Mouse (Mus musculus) ovary, postnatal 10 days (tissue): ENCODE data around the gene Cpne9.

ENCODE experiments used
- DNase-seq: peaks from one replicate; pipeline ENCODE4 v3.0.0; 2022; ENCODE audit warnings: low spot score

Gene Cpne9

DNA sequence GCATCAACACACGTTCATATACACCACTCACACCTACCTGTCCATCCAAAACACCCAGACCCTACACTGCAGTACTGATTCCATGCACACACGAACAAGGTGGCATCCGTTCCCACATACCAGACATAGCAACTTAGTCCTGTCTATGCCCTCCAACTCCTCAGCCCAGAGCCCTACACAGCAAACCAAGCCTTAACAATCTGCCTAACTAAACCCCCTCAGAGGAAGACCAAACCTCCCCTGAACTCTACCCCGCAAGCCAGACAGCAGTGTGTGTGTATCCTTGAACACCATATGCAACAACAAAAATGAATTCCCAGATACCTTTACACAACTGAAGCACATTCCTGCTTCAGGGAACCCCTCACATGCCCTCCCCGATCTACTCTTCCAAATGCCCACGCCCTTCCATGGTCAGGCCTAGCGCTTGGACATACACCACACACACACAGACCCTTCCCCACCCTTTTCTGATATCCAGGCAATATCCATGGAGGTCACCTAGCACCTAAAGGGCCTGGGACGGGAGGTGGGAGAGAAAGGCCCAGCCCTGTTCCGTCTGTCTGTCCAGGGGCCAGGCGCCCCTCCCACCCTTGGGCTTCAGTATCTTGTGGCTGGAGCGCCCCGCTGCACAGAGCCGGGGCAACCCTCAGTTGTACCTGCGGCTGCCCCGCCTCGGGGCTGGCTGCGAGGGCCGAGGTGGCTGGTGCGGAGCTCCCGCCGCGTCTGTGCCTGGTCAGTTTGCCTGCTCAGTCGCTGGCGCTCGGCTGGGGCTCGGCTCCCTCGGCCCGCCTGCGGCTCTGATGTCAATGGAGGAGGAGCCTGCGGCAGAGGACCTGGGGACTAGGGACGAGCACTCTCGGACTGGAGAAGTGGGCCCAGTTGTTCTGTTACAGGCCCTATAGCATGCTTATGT is 61.3 kb downstream of the Cpne9 start, which contains the start of gene Camk1:
Camk1 (minus strand) TSS at position 808 of the 916 bp plus-strand sequence.
- peak; percentile 63 for DNase-seq

DNA sequence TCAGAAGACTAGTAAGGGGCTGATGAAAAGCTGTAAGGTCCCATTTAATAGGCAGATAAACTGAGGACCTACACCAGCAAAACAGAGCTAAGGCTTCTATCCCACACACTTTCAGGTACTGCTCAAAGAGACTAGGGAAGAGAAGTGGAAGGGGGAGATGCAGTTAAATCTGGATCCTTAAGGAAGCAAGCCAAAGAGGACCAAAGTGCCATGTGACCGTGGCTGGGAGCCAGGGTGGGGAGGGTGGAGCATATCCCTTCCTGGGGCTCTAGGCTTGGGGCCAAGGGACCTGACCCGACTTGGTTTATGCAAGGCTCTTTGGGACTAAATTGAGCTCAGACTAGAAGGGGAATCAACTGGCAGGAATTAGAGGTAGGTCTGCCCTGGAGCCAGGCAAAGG is 62.2 kb downstream of the Cpne9 start:
- peak; percentile 21 for DNase-seq

DNA sequence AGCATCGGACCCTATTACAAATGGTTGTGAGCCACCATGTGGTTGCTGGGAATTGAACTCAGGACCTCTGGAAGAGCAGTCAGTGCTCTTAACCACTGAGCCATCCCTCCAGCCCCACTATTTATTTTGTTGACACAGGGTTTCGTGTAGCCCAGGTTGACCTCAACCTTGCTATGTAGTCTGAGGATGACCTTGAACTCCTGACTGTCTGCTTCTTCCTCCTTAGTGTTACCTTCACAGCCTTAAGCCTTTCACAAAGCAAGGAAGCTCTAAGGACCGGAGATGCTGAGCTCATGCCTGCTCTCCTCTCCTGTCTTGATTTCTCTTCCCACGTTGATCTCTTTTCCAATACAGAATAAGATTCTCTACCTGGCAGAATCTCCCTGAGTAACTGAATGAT is 64.8 kb downstream of the Cpne9 start:
- DNase-seq, result no peak

DNA sequence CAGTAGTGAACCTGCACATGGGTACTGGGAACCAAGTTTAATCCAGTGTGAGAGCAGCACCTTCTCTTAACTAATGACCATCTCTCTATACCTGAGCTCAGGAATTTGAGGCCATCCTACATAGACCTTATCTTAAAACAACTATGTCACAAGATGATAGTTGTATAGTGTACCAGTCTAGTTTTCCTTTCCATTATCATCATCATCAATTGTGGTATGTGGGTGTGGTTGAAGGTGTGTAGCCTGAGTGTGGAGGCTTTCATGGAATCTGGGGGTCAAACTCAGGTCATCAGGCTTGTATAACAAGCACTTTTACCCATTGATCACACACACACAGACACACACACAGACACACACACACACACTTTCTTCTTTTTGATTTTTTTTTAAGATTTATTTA is 68.4 kb downstream of the Cpne9 start:
- DNase-seq, result no peak

DNA sequence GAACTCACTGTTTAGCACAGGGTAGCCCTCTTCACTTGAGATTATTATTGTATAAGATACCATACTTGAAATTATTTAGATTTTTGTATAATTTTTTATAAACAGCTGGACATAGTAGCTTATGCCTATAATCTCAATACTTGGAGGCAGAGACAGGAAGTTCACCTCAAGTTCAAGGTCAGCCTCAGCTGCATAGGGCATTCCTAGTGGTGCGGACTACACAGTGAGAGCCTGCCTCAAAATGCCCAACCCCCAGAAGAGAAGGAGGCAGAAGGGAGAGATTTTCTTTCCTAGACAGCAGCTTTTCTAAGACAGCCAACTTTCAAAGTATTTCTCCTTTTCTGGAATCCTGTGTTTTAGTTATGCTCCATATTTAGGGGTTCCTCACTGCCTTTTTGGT is 69.1 kb downstream of the Cpne9 start:
- no peak for DNase-seq

DNA sequence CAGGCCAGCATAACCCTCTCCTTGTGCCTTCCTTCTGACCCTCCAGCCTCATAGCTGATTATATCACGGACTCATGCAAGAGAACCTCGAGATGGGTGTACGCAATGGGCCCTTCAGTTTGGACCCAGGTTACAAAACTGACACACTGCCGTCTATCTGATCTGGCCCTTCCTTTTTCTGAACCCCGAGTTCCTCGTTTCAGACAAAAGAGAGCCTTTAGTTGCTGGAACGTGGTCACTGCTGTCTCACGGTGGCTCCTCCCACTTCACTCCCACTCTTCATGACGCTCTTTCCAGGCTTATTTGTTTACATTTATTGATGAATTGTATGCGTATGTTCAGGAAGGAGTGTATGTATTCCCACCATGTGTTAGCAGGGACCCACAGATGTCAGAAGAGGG is 69.5 kb downstream of the Cpne9 start:
- no peak for DNase-seq

DNA sequence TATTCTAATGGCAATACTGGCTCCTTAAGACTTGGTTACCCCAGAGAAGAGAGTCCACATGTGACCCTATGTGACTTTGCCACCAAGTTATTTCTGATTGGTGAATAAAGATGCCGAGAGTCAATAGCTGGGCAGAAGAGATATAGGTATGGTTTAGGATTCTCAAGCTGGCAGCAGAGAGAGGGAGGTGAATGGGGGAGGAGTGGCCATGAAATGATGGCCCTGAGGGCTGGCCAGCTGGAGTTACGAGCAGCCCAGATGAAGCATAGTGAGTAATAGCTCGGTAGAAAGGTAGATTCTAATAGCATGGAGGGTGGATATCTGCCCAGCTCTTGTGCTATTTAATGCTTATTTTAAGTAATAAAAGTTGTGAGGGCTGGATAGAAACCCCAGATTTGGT is 70.7 kb downstream of the Cpne9 start:
- no peak for DNase-seq

DNA sequence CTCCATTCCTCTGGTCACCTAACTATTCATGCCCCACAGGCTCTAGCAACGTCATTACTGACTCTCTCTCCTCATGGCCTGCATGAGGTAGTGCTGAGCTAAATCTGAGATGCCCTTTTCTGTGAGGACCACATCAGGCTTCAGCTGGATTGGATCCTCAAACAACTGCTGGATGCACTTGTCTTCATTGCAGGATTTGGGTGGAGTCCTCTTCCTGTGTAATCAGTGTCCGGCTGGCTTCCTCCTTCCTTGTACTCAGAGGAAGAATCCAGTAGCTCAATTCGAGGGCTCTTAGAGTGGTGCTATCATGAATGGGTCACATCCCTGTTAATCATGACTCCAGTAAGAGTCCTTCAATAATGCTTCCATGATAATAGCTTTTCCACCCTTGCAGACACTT is 71.6 kb downstream of the Cpne9 start:
- DNase-seq, result no peak
